Comparison of ENCODE assay signal across 8 mouse cellular contexts in genomic region chr2:152413158-152413764, GRCm38 (mm10). TPM values are rescaled to one million over a fixed set of nuclear protein-coding genes. Genes with fewer than 3 reads are reported as not detected.
DNase-seq lines count a peak whose midpoint lies in the region; ATAC-seq and TF ChIP-seq lines count a peak whose summit lies in the region.

No protein-coding gene starts in this region.

- H3K9me3 ChIP-seq in heart, embryonic 11.5 days (replicated peaks; ENCODE audit: control insufficient read depth, low read length): peaks cover 5% of the 10 kb centered on the region; the same call in 1 of the 2 replicates
- H3K9me3 ChIP-seq in embryonic facial prominence, embryonic 14.5 days (ENCODE audit: control insufficient read depth, low read length): peaks cover 7% of the 10 kb centered on the region
- H3K9me3 ChIP-seq in intestine, postnatal 0 days (ENCODE audit: control insufficient read depth): no peaks in the 10 kb centered on the region; the same call in 1 of the 2 replicates

- ATAC-seq in heart, embryonic 11.5 days (replicated peaks; ENCODE audit: insufficient number of reproducible peaks, low FRiP score, low TSS enrichment): no peak
- no peak for ATAC-seq in embryonic facial prominence, embryonic 14.5 days (ENCODE audit: low read depth)
- peak; percentile 11; the same call in 1 of the 2 replicates for ATAC-seq in intestine, postnatal 0 days

- H3K27me3 ChIP-seq in heart, embryonic 11.5 days (ENCODE audit: control insufficient read depth, insufficient read depth, low read length): no peaks in the 10 kb centered on the region
- H3K27me3 ChIP-seq in embryonic facial prominence, embryonic 14.5 days (replicated peaks; ENCODE audit: control insufficient read depth, insufficient read depth, low read length): no peaks in the 10 kb centered on the region
- H3K27me3 ChIP-seq in intestine, postnatal 0 days (replicated peaks; ENCODE audit: control insufficient read depth, insufficient read depth, low read length): no peaks in the 10 kb centered on the region

- H3K9ac ChIP-seq in heart, embryonic 11.5 days (ENCODE audit: low read depth, low read length): peak overlapping the region; percentile 100
- peak overlapping the region; percentile 97 for H3K9ac ChIP-seq in embryonic facial prominence, embryonic 14.5 days (ENCODE audit: low read depth, low read length)
- peak overlapping the region; percentile 97 for H3K9ac ChIP-seq in intestine, postnatal 0 days (ENCODE audit: low read depth, low read length)

- H3K27ac ChIP-seq in heart, embryonic 11.5 days (ENCODE audit: low read depth, low read length): peak overlapping the region; percentile 100
- H3K27ac ChIP-seq in embryonic facial prominence, embryonic 14.5 days (replicated peaks; ENCODE audit: low read depth, low read length): peak overlapping the region; percentile 95
- peak overlapping the region; percentile 94 for H3K27ac ChIP-seq in intestine, postnatal 0 days (ENCODE audit: low read depth, low read length)

- H3K36me3 ChIP-seq in heart, embryonic 11.5 days (ENCODE audit: control insufficient read depth, insufficient read depth, low read length): no peaks in the 10 kb centered on the region
- H3K36me3 ChIP-seq in embryonic facial prominence, embryonic 14.5 days (ENCODE audit: control insufficient read depth, insufficient read depth, low read length): no peaks in the 10 kb centered on the region
- H3K36me3 ChIP-seq in intestine, postnatal 0 days (ENCODE audit: control insufficient read depth, insufficient read depth): no peaks in the 10 kb centered on the region

- intact Hi-C loops in heart, postnatal 36 days (cut with DNase I): no loop called here

- WGBS in heart, embryonic 11.5 days (ENCODE audit: insufficient replicate concordance): 2% methylated on average over 21 of the region's 21 CpGs
- 1% methylated on average over 20 of the region's 21 CpGs for WGBS in embryonic facial prominence, embryonic 14.5 days
- WGBS in intestine, postnatal 0 days: 5% methylated on average over 21 of the region's 21 CpGs

- peak overlapping the region; percentile 96 for H3K4me3 ChIP-seq in heart, embryonic 11.5 days (ENCODE audit: low read depth, low read length)
- peak overlapping the region; percentile 95 for H3K4me3 ChIP-seq in embryonic facial prominence, embryonic 14.5 days (ENCODE audit: low read depth, low read length)
- H3K4me3 ChIP-seq in intestine, postnatal 0 days (ENCODE audit: low read depth, low read length): peak overlapping the region; percentile 90

- DNase-seq in heart, postnatal 36 days: no peak
- no peak for DNase-seq in embryonic facial prominence, embryonic 14.5 days (ENCODE audit: low spot score)
- DNase-seq in lung, postnatal 4 days: peak; percentile 33 to 40
- no peak for DNase-seq in ovary, postnatal 14 days (ENCODE audit: low spot score)
- no peak for DNase-seq in urinary bladder, adult 18-20 months (ENCODE audit: low spot score in 2 of 2)
- no peak for DNase-seq in urinary bladder, postnatal 4 days (ENCODE audit: low spot score in 2 of 2)

- H3K4me1 ChIP-seq in heart, embryonic 11.5 days (ENCODE audit: control insufficient read depth, insufficient read depth, low read length): peaks cover 28% of the 10 kb centered on the region
- peaks cover 30% of the 10 kb centered on the region for H3K4me1 ChIP-seq in embryonic facial prominence, embryonic 14.5 days (ENCODE audit: control insufficient read depth, insufficient read depth, low read length)
- no peaks in the 10 kb centered on the region; the same call in 1 of the 2 replicates for H3K4me1 ChIP-seq in intestine, postnatal 0 days (replicated peaks; ENCODE audit: control insufficient read depth, insufficient read depth, low read length)

- peak overlapping the region; percentile 95 for H3K4me2 ChIP-seq in heart, embryonic 11.5 days
- peak overlapping the region; percentile 93 for H3K4me2 ChIP-seq in embryonic facial prominence, embryonic 14.5 days (ENCODE audit: low read depth, low read length)
- H3K4me2 ChIP-seq in intestine, postnatal 0 days (replicated peaks; ENCODE audit: low read depth): peak overlapping the region; percentile 86

- TF ChIP-seq CTCF in intestine, postnatal 0 days (IDR thresholded peaks at IDR 0.05; ENCODE audit: low read depth): no peak

RNA-seq across cellular contexts. Expression of gene Zcchc3, which starts 1.6 kb away (rescaled TPM):
- polyA plus RNA-seq in heart, embryonic 11.5 days (2014; fragmentation: Nextera tagmentation; extraction: Ambion mirVana): 50.9 and 55.4 TPM in 2 replicates
- 10 to 100 TPM in 1 of 2 experiments, 1 to 10 TPM in 1; 8.0 to 10.0 TPM for total RNA-seq in heart, postnatal 36 days (2021)
- polyA plus RNA-seq in embryonic facial prominence, embryonic 14.5 days (2014; fragmentation: Nextera tagmentation; extraction: Ambion mirVana): 29.5 and 36.4 TPM in 2 replicates
- 15.7 and 18.1 TPM in 2 replicates for polyA plus RNA-seq in intestine, postnatal 0 days (2015; fragmentation: Nextera tagmentation; extraction: Ambion mirVana)

RNA-seq across cellular contexts. Expression of gene 6820408C15Rik, which starts 2.1 kb away (rescaled TPM):
- 1.4 and 1.5 TPM in 2 replicates for polyA plus RNA-seq in heart, embryonic 11.5 days (2014; fragmentation: Nextera tagmentation; extraction: Ambion mirVana)
- total RNA-seq in heart, postnatal 36 days (2021): 1 to 10 TPM; 2.0 to 2.1 TPM
- 0.87 and 5.1 TPM in 2 replicates for polyA plus RNA-seq in embryonic facial prominence, embryonic 14.5 days (2014; fragmentation: Nextera tagmentation; extraction: Ambion mirVana)
- polyA plus RNA-seq in intestine, postnatal 0 days (2015; fragmentation: Nextera tagmentation; extraction: Ambion mirVana): 0.34 and 0.37 TPM in 2 replicates

RNA-seq across cellular contexts. Expression of gene Sox12, which starts 15.4 kb away (rescaled TPM):
- polyA plus RNA-seq in heart, embryonic 11.5 days (2014; fragmentation: Nextera tagmentation; extraction: Ambion mirVana): 12.9 and 13.9 TPM in 2 replicates
- 10 to 100 TPM in 1 of 2 experiments, 1 to 10 TPM in 1; 8.2 to 13.8 TPM for total RNA-seq in heart, postnatal 36 days (2021)
- 10.4 and 11.4 TPM in 2 replicates for polyA plus RNA-seq in embryonic facial prominence, embryonic 14.5 days (2014; fragmentation: Nextera tagmentation; extraction: Ambion mirVana)
- polyA plus RNA-seq in intestine, postnatal 0 days (2015; fragmentation: Nextera tagmentation; extraction: Ambion mirVana): 2.8 and 3.1 TPM in 2 replicates

RNA-seq across cellular contexts. Expression of gene Nrsn2, which starts 36.8 kb away (rescaled TPM):
- 3.8 and 5.5 TPM in 2 replicates for polyA plus RNA-seq in heart, embryonic 11.5 days (2014; fragmentation: Nextera tagmentation; extraction: Ambion mirVana)
- total RNA-seq in heart, postnatal 36 days (2021): not detected
- polyA plus RNA-seq in embryonic facial prominence, embryonic 14.5 days (2014; fragmentation: Nextera tagmentation; extraction: Ambion mirVana): 2.5 and 2.7 TPM in 2 replicates
- polyA plus RNA-seq in intestine, postnatal 0 days (2015; fragmentation: Nextera tagmentation; extraction: Ambion mirVana): 4.1 and 4.7 TPM in 2 replicates

RNA-seq across cellular contexts. Expression of gene Defb23, which starts 51.2 kb away (rescaled TPM):
- not detected in 2 replicates for polyA plus RNA-seq in heart, embryonic 11.5 days (2014; fragmentation: Nextera tagmentation; extraction: Ambion mirVana)
- total RNA-seq in heart, postnatal 36 days (2021): not detected
- polyA plus RNA-seq in embryonic facial prominence, embryonic 14.5 days (2014; fragmentation: Nextera tagmentation; extraction: Ambion mirVana): not detected in 2 replicates
- polyA plus RNA-seq in intestine, postnatal 0 days (2015; fragmentation: Nextera tagmentation; extraction: Ambion mirVana): not detected in 2 replicates

Comparison
In these comparisons a context has a peak if more than half of its experiments do, and no peak if none do; other contexts are left out.
1. DNase-seq: peak in lung, postnatal 4 days (2 of 2); none in heart, postnatal 36 days (0 of 2), embryonic facial prominence, embryonic 14.5 days (single experiment), ovary, postnatal 14 days (single experiment), urinary bladder, adult 18-20 months (0 of 2) and urinary bladder, postnatal 4 days (0 of 2).
2. Peak in every context shown above with its lines, with median percentiles within 50 percentile points of each other: H3K27ac ChIP-seq, H3K4me2 ChIP-seq, H3K4me3 ChIP-seq and H3K9ac ChIP-seq.